In the genomic region with DNA sequence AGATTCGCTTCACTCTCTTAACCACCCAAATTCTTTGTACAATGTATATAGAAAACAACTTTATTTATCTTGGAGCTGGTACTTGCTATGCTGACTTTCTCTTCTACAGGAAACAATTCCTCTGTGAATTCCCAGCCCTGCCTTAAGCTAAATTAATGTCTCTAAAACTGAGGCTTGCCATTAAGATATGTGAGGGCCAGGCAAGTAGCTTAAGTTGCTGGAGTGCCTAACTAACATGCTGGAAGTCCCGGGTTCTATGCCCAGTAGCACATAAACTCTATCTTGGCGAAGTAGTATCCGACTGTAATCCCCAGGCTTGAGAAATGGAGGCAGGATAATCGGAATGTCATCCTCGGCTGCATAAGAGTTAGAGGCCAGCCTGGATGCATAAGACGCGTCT, we compare ENCODE assay signal across 8 mouse cellular contexts. TPM values are rescaled to one million over a fixed set of nuclear protein-coding genes. Genes with fewer than 3 reads are reported as not detected.
DNase-seq lines count a peak whose midpoint lies in the region; ATAC-seq lines count a peak whose summit lies in the region.

No protein-coding gene starts in this region.

- WGBS in kidney, embryonic 14.5 days, result 33% methylated on average over 8 of the region's 8 CpGs
- 42% methylated on average over 8 of the region's 8 CpGs for WGBS in hindbrain, embryonic 11.5 days
- 34% methylated on average over 8 of the region's 8 CpGs for WGBS in midbrain, embryonic 12.5 days

- H3K9me3 ChIP-seq in kidney, embryonic 14.5 days (ENCODE audit: control insufficient read depth, low read length), result no peaks in the 10 kb centered on the region
- H3K9me3 ChIP-seq in hindbrain, embryonic 11.5 days (ENCODE audit: control insufficient read depth, low read length), result no peaks in the 10 kb centered on the region
- no peaks in the 10 kb centered on the region for H3K9me3 ChIP-seq in midbrain, embryonic 12.5 days

- H3K4me1 ChIP-seq in kidney, embryonic 14.5 days (ENCODE audit: control insufficient read depth, insufficient read depth, low read length), result peaks cover 10% of the 10 kb centered on the region; the same call in 1 of the 2 replicates
- 0 out of 2 replicates have a peak, but pooled peaks cover 2% of the 10 kb centered on the region for H3K4me1 ChIP-seq in hindbrain, embryonic 11.5 days (replicated peaks; ENCODE audit: control insufficient read depth, insufficient read depth, low read length)
- H3K4me1 ChIP-seq in midbrain, embryonic 12.5 days, result peaks cover 13% of the 10 kb centered on the region

- no peak for DNase-seq in kidney, postnatal 4 days
- DNase-seq in MEL-GATA-1-ER (ENCODE audit: extremely low read depth, low read depth) (peak; percentile 47), adipocyte (ENCODE audit: low spot score) (no peak)
- DNase-seq in hindbrain, embryonic 11.5 days (ENCODE audit: low spot score), result no peak
- DNase-seq in frontal cortex, postnatal 10 days (ENCODE audit: low spot score in 2 of 2), result no peak
- no peak for DNase-seq in gastrocnemius, postnatal 14 days

- peak overlapping the region; percentile 83; the same call in 1 of the 2 replicates for H3K4me2 ChIP-seq in kidney, embryonic 14.5 days (replicated peaks; ENCODE audit: low read depth, low read length)
- no peak overlapping the region for H3K4me2 ChIP-seq in hindbrain, embryonic 11.5 days (replicated peaks; ENCODE audit: low read depth, low read length)
- peak overlapping the region; percentile 77 for H3K4me2 ChIP-seq in midbrain, embryonic 12.5 days (replicated peaks)

- peak overlapping the region; percentile 86; the same call in 1 of the 2 replicates for H3K4me3 ChIP-seq in kidney, embryonic 14.5 days (ENCODE audit: low read length)
- H3K4me3 ChIP-seq in hindbrain, embryonic 11.5 days (ENCODE audit: low read depth, low read length), result no peak overlapping the region
- no peak overlapping the region for H3K4me3 ChIP-seq in midbrain, embryonic 12.5 days

- H3K36me3 ChIP-seq in kidney, embryonic 14.5 days (ENCODE audit: control insufficient read depth, insufficient read depth, low read length), result no peaks in the 10 kb centered on the region
- H3K36me3 ChIP-seq in hindbrain, embryonic 11.5 days (ENCODE audit: control insufficient read depth, insufficient read depth, low read length), result no peaks in the 10 kb centered on the region
- H3K36me3 ChIP-seq in midbrain, embryonic 12.5 days, result no peaks in the 10 kb centered on the region

- H3K27ac ChIP-seq in kidney, embryonic 14.5 days (ENCODE audit: low read depth, low read length), result no peak overlapping the region
- no peak overlapping the region for H3K27ac ChIP-seq in hindbrain, embryonic 11.5 days (ENCODE audit: low read depth, low read length)
- H3K27ac ChIP-seq in midbrain, embryonic 12.5 days (replicated peaks), result no peak overlapping the region

- intact Hi-C loops in gastrocnemius, postnatal 14 days (cut with DNase I; ENCODE audit: low total_unique reads), result no loop called here

- no peak for ATAC-seq in kidney, embryonic 14.5 days (ENCODE audit: low FRiP score, low TSS enrichment)
- 0 out of 2 replicates have a peak, but pooled peaks have one; percentile 7 for ATAC-seq in hindbrain, embryonic 11.5 days (ENCODE audit: low FRiP score)
- ATAC-seq in midbrain, embryonic 12.5 days (ENCODE audit: low FRiP score, low read depth), result no peak

- H3K9ac ChIP-seq in kidney, embryonic 14.5 days (ENCODE audit: low read depth, low read length), result no peak overlapping the region
- H3K9ac ChIP-seq in hindbrain, embryonic 11.5 days (ENCODE audit: low read depth, low read length), result no peak overlapping the region
- H3K9ac ChIP-seq in midbrain, embryonic 12.5 days (replicated peaks), result no peak overlapping the region

- H3K27me3 ChIP-seq in kidney, embryonic 14.5 days (ENCODE audit: control insufficient read depth, insufficient read depth, low read length), result no peaks in the 10 kb centered on the region
- no peaks in the 10 kb centered on the region for H3K27me3 ChIP-seq in hindbrain, embryonic 11.5 days (ENCODE audit: control insufficient read depth, insufficient read depth, low read length)
- no peaks in the 10 kb centered on the region for H3K27me3 ChIP-seq in midbrain, embryonic 12.5 days

RNA-seq across cellular contexts. Expression of a gene that starts 0.5 kb away (rescaled TPM):
- polyA plus RNA-seq in kidney, embryonic 14.5 days (2014; fragmentation: Nextera tagmentation; extraction: Ambion mirVana), result 29.8 and 41.6 TPM in 2 replicates
- 39.7 and 41.5 TPM in 2 replicates for polyA plus RNA-seq in hindbrain, embryonic 11.5 days (2014; fragmentation: Nextera tagmentation; extraction: Ambion mirVana)
- 44.5 and 45.1 TPM in 2 replicates for polyA plus RNA-seq in midbrain, embryonic 12.5 days (2016; fragmentation: Nextera tagmentation; extraction: Ambion mirVana)
- 100 to 1,000 TPM; 309 to 389 TPM for total RNA-seq in gastrocnemius, postnatal 14 days (2021)

RNA-seq across cellular contexts. Expression of a gene that starts 20.7 kb away (rescaled TPM):
- 149 and 192 TPM in 2 replicates for polyA plus RNA-seq in kidney, embryonic 14.5 days (2014; fragmentation: Nextera tagmentation; extraction: Ambion mirVana)
- 161 and 166 TPM in 2 replicates for polyA plus RNA-seq in hindbrain, embryonic 11.5 days (2014; fragmentation: Nextera tagmentation; extraction: Ambion mirVana)
- polyA plus RNA-seq in midbrain, embryonic 12.5 days (2016; fragmentation: Nextera tagmentation; extraction: Ambion mirVana), result 131 and 137 TPM in 2 replicates
- total RNA-seq in gastrocnemius, postnatal 14 days (2021), result 10 to 100 TPM; 12.7 to 14.1 TPM
